Mouse (Mus musculus) kidney, adult 2 months (tissue): ENCODE data around the gene Cars2.

ENCODE experiments used
- CTCF ChIP-seq: fragments of 200-500 bp; conservative IDR thresholded peaks from 2 replicates; pipeline ENCODE4 v1.5.1; 2011; ENCODE audit warnings: low read depth, mild to moderate bottlenecking, control low read depth, low read length, moderate library complexity, mixed read lengths; ENCODE audit not compliant: insufficient read depth, insufficient read length
- POLR2A ChIP-seq: fragments of 200-500 bp; IDR thresholded peaks from one replicate; pipeline ENCODE4 v1.6.1; 2011; ENCODE audit warnings: low read depth, low read length, control low read depth

DNA sequence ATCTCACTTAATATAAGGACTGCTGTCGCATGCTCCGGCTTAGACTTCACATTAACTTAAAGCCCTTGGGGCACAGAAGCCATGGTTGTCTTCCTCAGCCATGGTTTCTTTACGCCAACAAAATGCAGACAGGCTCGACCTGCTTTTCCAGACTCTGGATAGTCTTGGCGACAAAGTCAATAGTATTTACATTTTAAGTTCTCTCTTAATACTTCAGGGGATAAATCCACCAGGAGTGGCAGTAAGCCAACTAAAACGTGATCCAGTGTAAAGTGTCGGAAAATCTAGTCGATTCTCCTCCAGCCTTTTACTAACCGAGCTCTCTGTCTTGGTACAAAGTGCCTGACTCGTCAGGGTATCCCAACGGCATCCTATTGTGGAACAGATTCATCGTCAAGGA lies 52.3 kb downstream of the Cars2 start:
- no peak for TF ChIP-seq CTCF
- TF ChIP-seq POLR2A, result no peak
